Mouse (Mus musculus): Measurements from ENCODE around the gene Gm12185.
"Not testable (repeated sequence)": the region's sequence is repeated elsewhere in the genome, so short reads cannot be mapped to it uniquely, and the experiment has no call there.

The Gm12185 gene

DNA sequence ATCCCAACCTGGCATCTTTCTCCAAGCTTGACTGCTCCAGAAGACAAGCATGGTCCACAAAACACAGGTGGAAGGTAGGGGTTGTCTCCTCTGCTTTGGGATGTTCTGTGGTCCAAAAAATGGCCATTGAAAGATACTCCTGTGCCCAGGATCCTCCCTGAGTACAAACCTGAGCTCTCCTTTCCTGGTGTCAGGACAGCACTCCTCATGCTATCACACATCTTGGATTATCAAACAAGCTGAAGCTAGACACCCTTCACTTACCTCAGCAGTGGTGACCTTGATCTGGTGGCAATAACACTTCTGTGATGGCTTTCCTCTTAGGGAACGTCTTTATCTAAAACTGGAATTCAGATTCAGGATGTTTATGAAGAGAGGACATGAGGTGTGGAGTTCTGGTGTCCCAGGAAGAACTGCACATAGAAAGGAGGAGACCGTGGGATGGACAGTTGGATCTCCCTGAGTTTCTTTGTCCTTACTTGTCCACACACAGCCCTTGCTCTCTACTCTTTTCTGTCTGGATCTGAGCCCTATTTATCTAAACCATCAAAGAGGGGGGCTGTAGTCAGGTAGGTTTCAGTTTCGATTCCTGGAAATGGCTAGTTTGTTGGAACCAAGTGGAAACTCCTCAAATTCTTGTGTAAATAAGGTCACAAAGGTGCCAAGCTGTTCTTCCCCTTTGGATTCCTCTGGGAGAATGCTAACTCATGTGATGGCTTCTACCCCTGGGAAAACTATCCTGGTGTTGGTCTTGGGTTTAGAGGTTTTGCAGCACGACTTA, at the start of gene Gm12185:
TSS of gene Gm12185 (minus strand) at position 487 of the 781 bp plus-strand sequence.
- not testable (repeated sequence) for DNase-seq

DNA sequence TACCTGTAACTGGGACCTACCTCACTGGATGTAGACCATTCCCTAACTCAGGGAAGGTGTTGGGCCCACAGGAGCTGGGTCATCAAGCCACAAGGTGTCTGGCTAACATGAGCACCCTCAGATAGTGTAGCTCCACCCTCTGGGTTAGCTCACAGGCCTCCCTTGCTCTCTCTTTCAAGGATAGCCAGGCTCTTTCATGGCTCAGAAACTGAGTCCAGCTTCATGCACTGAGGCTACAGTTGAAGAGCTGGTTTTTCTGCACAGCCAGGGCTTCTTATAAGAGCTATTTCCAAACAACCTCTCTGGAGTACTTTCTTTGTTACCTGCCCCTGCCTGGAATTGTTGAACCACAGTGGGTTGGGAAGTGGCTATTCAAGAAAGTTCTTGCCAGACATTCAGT, 20.0 kb upstream of the Gm12185 start:
- DNase-seq: not testable (repeated sequence)

DNA sequence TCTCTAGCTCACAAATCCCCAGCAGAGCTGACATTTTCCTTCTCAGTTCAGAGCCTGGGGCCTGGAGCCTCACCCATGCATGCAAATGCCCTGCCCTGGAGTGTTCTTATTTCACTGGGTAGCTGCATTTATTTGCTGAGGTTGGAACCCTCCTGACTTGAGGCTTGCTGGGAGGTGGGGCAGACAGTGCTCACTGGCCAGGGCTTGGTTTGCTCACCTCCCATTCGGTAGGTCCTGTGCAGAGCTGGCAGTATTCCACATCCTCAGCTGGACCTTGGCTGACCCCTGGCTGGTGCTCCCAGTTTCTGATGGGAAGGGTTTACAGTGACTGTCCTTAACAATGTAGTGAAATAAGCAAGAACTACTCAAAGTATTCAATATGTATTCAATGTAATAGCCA, 14.8 kb upstream of the Gm12185 start:
- not testable (repeated sequence) for DNase-seq

DNA sequence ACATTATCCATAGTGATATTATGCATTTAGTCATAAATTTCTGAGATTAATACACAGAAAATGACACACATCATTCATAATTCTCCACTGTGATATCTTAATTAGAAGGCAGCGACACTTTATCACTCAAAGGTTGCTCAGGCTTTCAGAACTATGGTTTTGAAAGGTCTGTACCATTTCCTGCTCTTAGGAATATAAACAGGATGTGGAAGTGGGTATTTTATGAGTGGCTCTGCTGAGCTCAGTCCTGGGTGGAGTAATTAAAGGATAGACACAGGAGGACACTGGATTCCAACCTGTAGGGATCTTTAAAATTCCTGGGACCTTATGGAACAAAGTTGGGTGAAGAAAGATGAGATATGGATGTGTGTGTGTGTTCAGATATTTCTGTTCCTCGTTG, 14.3 kb upstream of the Gm12185 start:
- not testable (repeated sequence) for DNase-seq

DNA sequence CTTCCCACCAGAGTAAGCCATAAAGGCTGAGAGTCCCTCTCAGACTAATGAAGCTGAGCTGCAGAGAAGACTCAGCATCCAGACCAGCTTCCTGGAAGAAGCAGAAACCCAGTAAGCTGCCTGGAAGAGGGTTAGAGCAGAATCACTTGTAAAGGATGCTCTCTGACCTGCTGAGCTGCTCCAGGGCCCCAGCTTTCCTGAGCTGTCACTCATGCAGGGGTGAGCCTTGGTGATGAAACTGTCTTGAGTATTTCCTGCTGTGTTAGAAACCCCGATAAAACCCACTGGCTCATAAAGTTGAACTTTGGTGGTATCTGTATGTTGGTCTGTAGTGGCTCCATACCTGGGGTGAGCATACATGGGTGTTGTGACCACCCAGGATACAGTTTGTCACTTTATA, 8.4 kb upstream of the Gm12185 start:
- DNase-seq: not testable (repeated sequence)

DNA sequence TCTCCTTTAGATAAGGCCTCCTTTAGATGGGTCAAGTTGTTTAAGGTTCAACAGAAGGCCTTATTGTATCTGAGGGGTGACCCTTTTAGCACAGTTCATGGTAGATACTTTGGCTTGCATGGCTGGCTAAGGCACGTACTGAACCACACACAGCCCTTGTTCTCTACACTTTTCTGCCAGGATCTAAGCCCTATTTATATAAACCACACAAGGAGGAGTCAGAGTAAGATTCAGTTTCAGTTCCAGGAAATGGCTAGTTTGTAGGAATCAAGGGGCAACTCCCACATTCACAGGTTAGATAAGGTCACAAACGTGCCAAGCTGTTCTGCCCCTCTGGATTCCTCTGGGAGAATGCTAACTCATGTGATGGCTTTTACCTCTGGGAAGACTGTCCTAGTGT, 2.0 kb upstream of the Gm12185 start, which contains the start of gene Tgtp1:
TSS of gene Tgtp1 (minus strand) at position 155 of the 400 bp plus-strand sequence.
- not testable (repeated sequence) for DNase-seq

DNA sequence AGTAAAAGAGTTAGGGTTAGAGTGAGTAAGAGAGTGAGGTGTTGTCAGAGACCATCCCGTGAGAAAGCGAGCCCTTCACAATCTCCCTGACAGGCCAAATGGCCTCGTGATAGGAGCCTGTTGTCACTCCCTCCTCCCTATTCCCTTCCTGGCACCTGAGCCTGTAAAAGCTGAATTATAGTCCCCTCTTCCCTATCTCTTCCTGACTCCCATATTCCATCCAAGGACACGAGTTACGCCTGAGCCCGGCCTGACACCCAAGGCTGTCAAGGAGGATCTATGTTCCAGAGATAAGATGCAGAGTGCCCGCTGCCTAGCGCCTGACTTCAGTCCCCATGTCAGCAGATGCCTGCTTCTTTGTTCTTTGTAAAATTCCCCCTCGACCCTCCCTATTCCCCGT, 1.3 kb upstream of the Gm12185 start:
- DNase-seq: not testable (repeated sequence)

DNA sequence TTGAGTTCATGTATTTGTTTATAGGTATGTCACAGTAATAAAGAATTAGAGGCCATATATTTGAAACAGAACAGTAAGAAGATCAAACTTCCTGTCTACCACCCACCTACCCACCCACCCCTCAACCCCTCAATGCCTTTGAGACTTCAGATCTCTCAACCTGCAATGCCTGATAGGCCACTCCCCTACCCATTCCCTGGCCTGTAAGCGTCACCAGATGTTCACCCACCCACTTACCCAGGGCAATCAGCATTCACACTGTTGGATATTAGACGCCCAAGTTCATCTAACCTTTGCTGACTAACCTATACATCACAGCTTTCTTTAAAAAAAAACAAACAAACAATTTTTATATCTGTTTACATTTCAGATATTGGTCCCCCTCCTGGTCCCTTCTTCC, 2.0 kb downstream of the Gm12185 start:
- DNase-seq: not testable (repeated sequence)

DNA sequence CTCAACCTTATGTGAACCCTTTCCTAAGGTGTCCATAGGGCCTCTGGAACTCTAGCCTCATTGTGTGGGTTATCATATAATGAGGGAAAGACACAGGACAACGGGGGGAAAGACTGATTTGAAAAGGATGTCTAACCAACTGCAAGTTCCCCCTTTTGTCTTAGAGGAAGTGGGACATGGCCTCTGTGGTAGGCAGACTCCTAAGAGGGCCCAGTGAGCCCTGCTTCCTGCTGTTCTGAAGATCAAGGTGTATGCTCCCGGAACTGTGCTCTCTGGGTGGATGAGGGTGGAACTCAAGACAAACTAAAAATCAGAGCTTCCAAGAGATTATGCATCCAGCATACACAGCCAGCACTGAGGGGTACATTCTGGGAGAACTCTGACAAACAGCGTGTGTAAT, 3.8 kb downstream of the Gm12185 start:
- not testable (repeated sequence) for DNase-seq

DNA sequence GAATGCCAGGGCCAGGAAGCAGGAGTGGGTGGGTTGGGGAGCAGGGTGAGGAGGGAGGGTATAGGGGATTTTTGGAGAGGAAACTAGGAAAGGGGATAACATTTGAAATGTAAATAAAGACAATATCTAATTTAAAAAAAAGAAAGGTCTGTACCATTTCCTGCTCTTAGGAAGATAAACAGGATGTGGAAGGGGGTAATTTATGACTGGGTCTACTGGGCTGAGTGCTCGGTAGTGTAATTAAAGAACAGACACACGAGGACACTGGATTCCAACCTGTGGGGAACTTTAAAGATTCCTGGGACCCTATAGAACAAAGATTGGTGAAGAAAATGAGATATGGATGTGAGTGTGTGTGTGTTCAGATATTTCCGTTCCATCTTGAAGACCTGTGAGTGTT, 9.2 kb downstream of the Gm12185 start:
- DNase-seq: not testable (repeated sequence)

DNA sequence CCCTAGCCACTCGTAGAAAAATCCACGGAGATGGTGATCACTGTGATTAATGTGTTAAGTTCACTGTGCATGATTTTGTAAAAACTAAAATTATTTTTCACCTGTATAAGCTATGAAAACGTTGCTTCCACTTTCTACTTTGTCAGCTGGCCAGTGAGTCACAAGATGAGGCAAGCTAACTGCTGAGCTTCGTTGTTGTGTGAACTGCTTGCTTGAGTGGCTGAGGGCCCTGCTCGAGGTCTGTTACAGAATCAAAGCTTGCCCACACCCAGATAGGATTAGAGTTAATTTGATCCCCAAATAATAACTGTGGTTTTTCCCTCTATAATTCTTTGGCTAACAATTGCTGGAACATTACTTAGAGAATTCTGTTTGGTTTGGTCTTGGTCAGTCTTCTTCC, 12.0 kb downstream of the Gm12185 start:
- DNase-seq: not testable (repeated sequence)

DNA sequence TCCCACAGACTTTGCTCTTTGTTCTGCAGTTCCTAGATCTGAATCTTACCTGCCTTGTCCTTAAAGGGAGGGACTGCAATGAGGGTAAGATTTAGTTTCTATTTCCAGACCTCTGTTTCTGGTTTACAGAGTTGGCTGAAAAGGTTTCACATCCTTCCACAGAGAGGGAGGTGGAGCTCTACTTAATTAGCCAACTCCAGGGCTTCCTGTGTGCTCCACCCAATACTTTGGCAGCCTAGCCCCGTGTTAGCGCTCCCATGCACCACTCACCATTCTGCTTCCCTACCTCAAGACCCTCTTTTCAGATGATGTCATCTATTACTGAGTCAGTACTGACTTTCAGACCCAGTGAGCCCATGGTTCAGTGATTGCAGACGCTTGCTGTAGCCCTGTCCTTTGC, 12.8 kb downstream of the Gm12185 start, which contains the start of gene 9930111J21Rik1:
TSS of gene 9930111J21Rik1 (minus strand) at position 148 of the 400 bp plus-strand sequence.
- not testable (repeated sequence) for DNase-seq

DNA sequence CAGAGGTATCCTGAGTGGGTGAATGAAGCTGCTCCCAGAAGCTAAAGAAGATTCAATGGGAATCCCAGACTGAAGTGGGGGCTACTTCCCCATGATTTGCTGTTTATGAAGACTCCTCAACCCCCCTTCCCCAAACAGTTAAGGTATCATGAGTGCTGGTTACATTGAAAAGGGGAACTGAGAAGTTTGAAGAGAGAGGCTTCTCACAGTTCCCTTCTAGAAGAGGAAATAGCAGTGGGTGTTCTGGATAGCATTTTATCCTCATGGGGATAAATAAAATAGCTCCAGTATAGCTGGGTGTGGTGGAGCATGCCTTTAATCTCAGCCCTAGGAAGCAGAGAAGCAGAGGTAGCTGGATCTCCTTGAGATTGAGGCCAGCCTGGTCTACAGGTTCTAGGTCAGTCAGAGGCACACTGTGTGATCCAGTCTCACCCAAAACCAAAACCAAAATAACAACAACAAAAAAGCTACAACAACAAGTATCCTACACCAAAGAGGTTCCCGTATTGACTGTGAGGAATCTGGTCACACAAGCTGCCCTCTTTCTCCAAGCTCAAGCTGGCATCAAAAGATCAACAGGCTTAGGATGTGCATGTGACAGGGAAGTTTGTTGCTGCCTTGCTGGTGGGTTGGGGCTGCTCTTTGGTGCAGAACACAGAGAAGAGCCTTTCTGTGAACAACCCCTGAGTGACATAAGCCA, 13.6 kb downstream of the Gm12185 start, which contains the start of gene Olfr56:
TSS of gene Olfr56 (plus strand) at position 650 of the 700 bp plus-strand sequence.
- not testable (repeated sequence) for DNase-seq

DNA sequence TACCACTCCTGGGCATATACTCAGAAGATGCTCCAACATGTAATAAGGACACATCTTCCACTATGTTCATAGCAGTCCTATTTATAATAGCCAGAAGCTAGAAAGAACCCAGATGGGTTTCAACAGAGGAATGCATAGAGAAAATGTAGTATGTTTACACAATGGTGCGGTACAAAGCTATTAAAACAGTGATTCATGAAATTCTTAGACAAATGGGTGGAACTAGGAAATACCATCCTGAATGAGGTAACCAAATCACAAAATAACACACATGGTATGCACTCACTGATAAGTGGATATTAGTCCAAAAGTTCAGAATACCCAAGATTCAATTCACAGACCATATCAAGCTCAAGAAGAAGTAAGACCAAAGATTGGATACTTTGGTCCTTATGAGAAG, 17.3 kb downstream of the Gm12185 start:
- not testable (repeated sequence) for DNase-seq

DNA sequence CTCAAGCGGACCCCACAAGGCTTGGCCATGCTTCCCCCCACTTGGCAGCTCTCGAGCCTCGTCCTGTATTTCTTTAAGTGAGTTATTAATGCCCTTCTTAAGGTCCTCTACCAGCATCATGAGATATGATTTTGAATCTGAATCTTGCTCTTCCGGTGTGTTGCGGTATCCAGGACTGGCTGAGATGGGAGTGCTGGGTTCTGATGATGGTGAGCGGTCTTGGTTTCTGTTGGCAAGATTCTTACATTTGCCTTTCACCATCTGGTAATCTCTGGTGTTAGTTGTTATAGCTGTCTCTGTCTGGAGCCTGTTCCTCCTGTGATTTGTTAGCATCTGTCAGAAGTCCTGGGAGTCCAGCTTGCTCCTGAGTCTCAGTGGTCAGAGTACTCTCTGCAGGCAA, 45.9 kb downstream of the Gm12185 start, which contains the start of gene Psme2b:
TSS of gene Psme2b (minus strand) at position 101 of the 400 bp plus-strand sequence.
- DNase-seq: not testable (repeated sequence)

DNA sequence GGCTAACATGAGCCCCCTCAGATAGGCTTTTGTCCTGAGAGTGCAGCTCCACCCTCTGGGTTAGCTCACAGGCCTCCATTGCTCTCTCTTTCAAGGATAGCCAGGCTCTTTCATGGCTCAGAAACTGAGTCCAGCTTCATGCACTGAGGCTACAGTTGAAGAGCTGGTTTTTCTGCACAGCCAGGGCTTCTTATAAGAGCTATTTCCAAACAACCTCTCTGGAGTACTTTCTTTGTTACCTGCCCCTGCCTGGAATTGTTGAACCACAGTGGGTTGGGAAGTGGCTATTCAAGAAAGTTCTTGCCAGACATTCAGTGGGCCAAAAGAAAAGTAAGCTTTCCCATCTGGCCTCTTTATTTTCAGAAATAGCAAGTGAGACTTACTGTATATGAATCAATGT, 52.7 kb downstream of the Gm12185 start:
- not testable (repeated sequence) for DNase-seq

DNA sequence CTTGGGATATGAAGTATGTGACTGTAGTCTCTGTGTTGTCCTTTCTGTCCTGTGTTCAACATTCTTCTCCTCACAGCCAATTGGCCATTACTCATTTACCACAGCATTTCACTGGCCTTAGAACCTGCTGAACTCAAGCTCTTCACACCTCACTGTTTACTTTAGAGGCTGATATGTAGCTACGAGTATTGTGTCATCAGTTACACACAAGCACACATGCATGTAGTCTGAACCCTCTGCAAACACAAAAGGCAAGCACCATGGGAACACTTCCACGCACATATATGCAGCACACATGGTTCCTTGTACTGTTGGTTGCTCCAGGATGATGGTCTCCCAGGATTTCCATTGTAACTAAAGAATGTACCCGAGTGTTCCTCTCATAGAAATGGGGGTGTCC, 56.7 kb downstream of the Gm12185 start:
- not testable (repeated sequence) for DNase-seq

DNA sequence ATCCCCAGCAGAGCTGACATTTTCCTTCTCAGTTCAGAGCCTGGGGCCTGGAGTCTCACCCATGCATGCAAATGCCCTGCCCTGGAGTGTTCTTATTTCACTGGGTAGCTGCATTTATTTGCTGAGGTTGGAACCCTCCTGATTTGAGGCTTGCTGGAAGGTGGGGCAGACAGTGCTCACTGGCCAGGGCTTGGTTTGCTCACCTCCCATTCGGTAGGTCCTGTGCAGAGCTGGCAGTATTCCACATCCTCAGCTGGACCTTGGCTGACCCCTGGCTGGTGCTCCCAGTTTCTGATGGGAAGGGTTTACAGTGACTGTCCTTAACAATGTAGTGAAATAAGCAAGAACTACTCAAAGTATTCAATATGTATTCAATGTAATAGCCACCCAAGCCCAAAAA, 58.1 kb downstream of the Gm12185 start:
- not testable (repeated sequence) for DNase-seq

DNA sequence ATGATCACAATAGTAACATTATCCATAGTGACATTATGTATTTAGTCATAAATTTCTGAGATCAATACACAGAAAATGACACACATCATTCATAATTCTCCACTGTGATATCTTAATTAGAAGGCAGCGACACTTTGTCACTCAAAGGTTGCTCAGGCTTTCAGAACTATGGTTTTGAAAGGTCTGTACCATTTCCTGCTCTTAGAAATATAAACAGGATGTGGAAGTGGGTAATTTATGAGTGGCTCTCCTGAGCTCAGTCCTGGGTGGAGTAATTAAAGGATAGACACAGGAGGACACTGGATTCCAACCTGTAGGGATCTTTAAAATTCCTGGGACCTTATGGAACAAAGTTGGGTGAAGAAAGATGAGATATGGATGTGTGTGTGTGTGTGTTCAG, 58.6 kb downstream of the Gm12185 start:
- DNase-seq: not testable (repeated sequence)

DNA sequence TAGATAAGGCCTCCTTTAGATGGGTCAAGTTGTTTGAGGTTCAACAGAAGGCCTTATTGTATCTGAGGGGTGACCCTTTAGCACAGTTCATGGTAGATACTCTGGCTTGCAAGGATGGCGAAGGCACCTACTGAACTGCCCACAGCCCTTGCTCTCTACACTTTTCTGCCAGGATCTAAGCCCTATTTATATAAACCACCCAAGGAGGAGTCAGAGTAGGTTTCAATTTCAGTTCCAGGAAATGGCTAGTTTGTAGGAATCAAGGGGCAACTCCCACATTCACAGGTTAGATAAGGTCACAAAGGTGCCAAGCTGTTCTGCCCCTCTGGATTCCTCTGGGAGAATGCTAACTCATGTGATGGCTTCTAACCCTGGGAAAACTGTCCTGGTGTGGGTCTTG, 64.0 kb downstream of the Gm12185 start:
- DNase-seq: not testable (repeated sequence)

DNA sequence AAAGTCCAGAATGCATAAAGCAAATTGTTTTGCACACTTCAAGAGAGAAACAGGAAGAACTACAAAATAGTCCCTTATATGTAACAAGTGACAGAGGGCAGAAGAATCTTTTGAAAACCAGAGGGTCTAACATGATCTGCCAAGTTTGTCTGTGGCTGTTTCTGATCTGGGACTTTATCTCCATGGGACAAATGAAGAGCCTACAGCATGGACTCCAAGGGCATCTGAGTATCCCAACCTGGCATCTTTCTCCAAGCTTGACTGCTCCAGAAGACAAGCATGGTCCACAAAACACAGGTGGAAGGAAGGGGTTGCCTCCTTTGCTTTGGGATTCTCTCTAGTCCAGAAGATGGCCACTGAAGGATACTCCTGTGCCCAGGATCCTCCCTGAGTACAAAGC, 65.6 kb downstream of the Gm12185 start:
- not testable (repeated sequence) for DNase-seq

DNA sequence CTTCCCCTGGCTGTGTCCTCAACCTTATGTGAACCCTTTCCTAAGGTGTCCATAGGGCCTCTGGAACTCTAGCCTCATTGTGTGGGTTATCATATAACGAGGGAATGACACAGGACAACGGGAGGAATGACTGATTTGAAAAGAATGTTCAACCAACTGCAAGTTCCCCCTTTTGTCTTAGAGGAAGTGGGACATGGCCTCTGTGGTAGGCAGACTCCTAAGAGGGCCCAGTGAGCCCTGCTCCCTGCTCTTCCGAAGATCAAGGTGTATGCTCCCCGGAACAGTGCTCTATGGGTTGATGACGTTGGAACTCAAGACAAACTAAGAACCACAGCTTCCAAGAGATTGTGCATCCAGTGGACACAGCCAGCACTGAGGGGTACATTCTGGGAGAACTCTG, 68.2 kb downstream of the Gm12185 start:
- DNase-seq: not testable (repeated sequence)

DNA sequence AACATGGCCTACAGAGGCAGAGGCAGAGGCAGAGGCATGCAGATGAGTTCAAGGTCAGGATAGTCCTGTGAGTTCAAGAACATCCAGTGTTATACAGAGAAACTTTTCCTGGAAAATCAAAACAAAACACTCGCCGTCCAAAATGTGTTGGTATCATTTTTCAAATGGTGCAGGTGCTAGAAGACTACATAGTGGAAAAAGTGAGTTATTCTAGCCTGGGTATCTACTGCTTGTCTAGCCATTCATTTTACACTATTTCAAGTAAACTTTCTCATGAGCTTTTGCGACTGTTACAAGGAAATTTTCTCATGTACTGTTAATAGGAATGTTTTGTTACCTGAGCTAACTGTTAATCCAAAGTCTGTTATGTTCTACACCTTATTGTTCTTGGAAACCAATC, 73.6 kb downstream of the Gm12185 start:
- no peak for DNase-seq

DNA sequence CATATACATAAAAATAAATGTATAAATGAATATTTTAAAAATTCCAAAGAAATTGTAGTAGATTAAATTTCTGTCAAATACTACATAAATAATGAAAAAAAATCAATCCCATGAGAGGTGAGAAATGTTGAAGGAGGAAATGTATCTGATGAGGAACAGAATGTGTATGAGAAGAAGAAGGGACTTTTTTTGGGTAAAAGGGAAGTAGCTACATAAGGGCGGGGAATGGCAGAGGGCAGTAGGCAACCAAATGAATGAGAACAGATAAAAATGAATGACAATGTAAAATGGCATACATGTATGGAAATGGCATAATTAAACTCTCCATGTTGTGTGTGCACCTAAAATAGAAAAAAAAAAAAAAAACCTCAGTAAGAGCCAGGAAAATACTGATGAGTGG, 78.4 kb downstream of the Gm12185 start:
- DNase-seq: no peak

All from right cerebral cortex, postnatal 4 days (tissue).